Mouse (Mus musculus) inflammation-experienced regulatory T-cells, adult 6 months (primary cell): Measurements from ENCODE around the gene Lztr1. TPM values are rescaled to one million over a fixed set of nuclear protein-coding genes. Genes with fewer than 3 reads are reported as not detected.
A peak's percentile ranks its signal among the peaks of the same experiment; 100 is the strongest.

Experiments used
- ATAC-seq: one replicate; pipeline ENCODE4 v1.8.0; 2017
- polyA plus RNA-seq, 3 experiments: library from polyadenylated mRNA; unstranded; fragments of 100-300 nt; shearing (Covaris generic); gene quantifications; one replicate each; pipeline ENCODE4 v1.2.1; 2017

The Lztr1 gene
- polyA plus RNA-seq: 10 to 100 TPM; 41.0 to 66.9 (median 51.0) TPM

- ATAC-seq: peak; percentile 97
Observed at GRCm38 (mm10) chr16:17508546-17509239, at the start of gene Lztr1. Gene Lztr1, plus strand, starts transcription at chr16:17508688.

GRCm38 (mm10) chr16:17460254-17460653 lies 48.2 kb upstream of the Lztr1 start:
- peak; percentile 53 for ATAC-seq

- peak; percentile 61 for ATAC-seq
Observed at GRCm38 (mm10) chr16:17461596-17461995, 46.9 kb upstream of the Lztr1 start.

- peak; percentile 53 for ATAC-seq
Observed at GRCm38 (mm10) chr16:17463184-17463583, 45.3 kb upstream of the Lztr1 start.

GRCm38 (mm10) chr16:17466875-17467663 lies 41.4 kb upstream of the Lztr1 start:
- no peak for ATAC-seq

GRCm38 (mm10) chr16:17472498-17472897 lies 36.0 kb upstream of the Lztr1 start:
- ATAC-seq: no peak

GRCm38 (mm10) chr16:17474091-17474490 lies 34.4 kb upstream of the Lztr1 start:
- peak; percentile 54 for ATAC-seq

- no peak for ATAC-seq
Observed at GRCm38 (mm10) chr16:17474761-17475160, 33.7 kb upstream of the Lztr1 start.

- ATAC-seq: no peak
Observed at GRCm38 (mm10) chr16:17475326-17475725, 33.2 kb upstream of the Lztr1 start.

GRCm38 (mm10) chr16:17478331-17478943 lies 30.1 kb upstream of the Lztr1 start:
- ATAC-seq: no peak

GRCm38 (mm10) chr16:17481465-17481864 lies 27.0 kb upstream of the Lztr1 start:
- ATAC-seq: no peak

- ATAC-seq: no peak
Observed at GRCm38 (mm10) chr16:17486505-17486904, 22.0 kb upstream of the Lztr1 start.

- no peak for ATAC-seq
Observed at GRCm38 (mm10) chr16:17488478-17489468, 19.7 kb upstream of the Lztr1 start.

GRCm38 (mm10) chr16:17489469-17490111 lies 18.9 kb upstream of the Lztr1 start, which contains the start of gene Aifm3:
Gene Aifm3, plus strand, starts transcription at chr16:17489611.
- no peak for ATAC-seq

GRCm38 (mm10) chr16:17491154-17491553 lies 17.3 kb upstream of the Lztr1 start:
- no peak for ATAC-seq

- no peak for ATAC-seq
Observed at GRCm38 (mm10) chr16:17491896-17492561, 16.5 kb upstream of the Lztr1 start.

- no peak for ATAC-seq
Observed at GRCm38 (mm10) chr16:17496499-17497305, 11.8 kb upstream of the Lztr1 start.

- no peak for ATAC-seq
Observed at GRCm38 (mm10) chr16:17499249-17499883, 9.1 kb upstream of the Lztr1 start.

- ATAC-seq: no peak
Observed at GRCm38 (mm10) chr16:17502681-17503080, 5.8 kb upstream of the Lztr1 start.
